Mouse (Mus musculus) liver, embryonic 18 days (tissue): ENCODE data around the gene Gm13691. TPM values are rescaled to one million over a fixed set of nuclear protein-coding genes. Genes with fewer than 3 reads are reported as not detected.

Experiments
- polyA plus RNA-seq: library from polyadenylated mRNA; depleted of rRNA; stranded (reverse); fragments of >200 nt; gene quantifications from 2 replicates; pipeline ENCODE4 v1.2.3, GENCODE M21; 2012; rRNA removed

Gene Gm13691
- not detected in 2 replicates for polyA plus RNA-seq

GRCm38 (mm10) chr2:83990253-83990652 is at the start of gene Gm13691:
Gene Gm13691 (plus strand): TSS chr2:83990553.

GRCm38 (mm10) chr2:83940931-83941361 is 49.4 kb upstream of the Gm13691 start, which contains the start of gene Zswim2:
Gene Zswim2 (minus strand): TSS chr2:83941228.

GRCm38 (mm10) chr2:83955393-83955792 is 35.0 kb upstream of the Gm13691 start, which contains the start of gene Gm13698:
Gene Gm13698 (plus strand): TSS chr2:83955693.

GRCm38 (mm10) chr2:83961203-83961602 is 29.1 kb upstream of the Gm13691 start, which contains the start of gene Gm13693:
Gene Gm13693 (plus strand): TSS chr2:83961503.

GRCm38 (mm10) chr2:83967013-83967412 is 23.3 kb upstream of the Gm13691 start, which contains the start of gene Gm13695:
Gene Gm13695 (plus strand): TSS chr2:83967313.

GRCm38 (mm10) chr2:83972823-83973222 is 17.5 kb upstream of the Gm13691 start, which contains the start of gene Gm13696:
Gene Gm13696 (plus strand): TSS chr2:83973123.

GRCm38 (mm10) chr2:83978633-83979032 is 11.7 kb upstream of the Gm13691 start, which contains the start of gene Gm13694:
Gene Gm13694 (plus strand): TSS chr2:83978933.

GRCm38 (mm10) chr2:83984443-83984842 is 5.9 kb upstream of the Gm13691 start, which contains the start of gene Gm13697:
Gene Gm13697 (plus strand): TSS chr2:83984743.

Other genes with a start within 250 kb of the Gm13691 start
- gene Fam171b, start 177.9 kb upstream of the Gm13691 start, polyA plus RNA-seq: 0.28 and 0.39 TPM in 2 replicates
- not detected in 2 replicates for gene Zswim2, start 49.3 kb upstream of the Gm13691 start, polyA plus RNA-seq
- gene Gm13698, start 34.9 kb upstream of the Gm13691 start, polyA plus RNA-seq: not detected in 2 replicates
- not detected in 2 replicates for gene Gm13693, start 29.1 kb upstream of the Gm13691 start, polyA plus RNA-seq
- not detected in 2 replicates for gene Gm13695, start 23.2 kb upstream of the Gm13691 start, polyA plus RNA-seq
- not detected in 2 replicates for gene Gm13696, start 17.4 kb upstream of the Gm13691 start, polyA plus RNA-seq
- gene Gm13694, start 11.6 kb upstream of the Gm13691 start, polyA plus RNA-seq: not detected in 2 replicates
- gene Gm13697, start 5.8 kb upstream of the Gm13691 start, polyA plus RNA-seq: not detected in 2 replicates